Mouse (Mus musculus): ENCODE results near the gene Tlx2. TPM values are rescaled to one million over a fixed set of nuclear protein-coding genes. Genes with fewer than 3 reads are reported as not detected.
A peak's percentile ranks its signal among the peaks of the same experiment; 100 is the strongest.

Tlx2 gene
- polyA plus RNA-seq, 1 experiment from 2014 or later, result 1.0 TPM

DNA sequence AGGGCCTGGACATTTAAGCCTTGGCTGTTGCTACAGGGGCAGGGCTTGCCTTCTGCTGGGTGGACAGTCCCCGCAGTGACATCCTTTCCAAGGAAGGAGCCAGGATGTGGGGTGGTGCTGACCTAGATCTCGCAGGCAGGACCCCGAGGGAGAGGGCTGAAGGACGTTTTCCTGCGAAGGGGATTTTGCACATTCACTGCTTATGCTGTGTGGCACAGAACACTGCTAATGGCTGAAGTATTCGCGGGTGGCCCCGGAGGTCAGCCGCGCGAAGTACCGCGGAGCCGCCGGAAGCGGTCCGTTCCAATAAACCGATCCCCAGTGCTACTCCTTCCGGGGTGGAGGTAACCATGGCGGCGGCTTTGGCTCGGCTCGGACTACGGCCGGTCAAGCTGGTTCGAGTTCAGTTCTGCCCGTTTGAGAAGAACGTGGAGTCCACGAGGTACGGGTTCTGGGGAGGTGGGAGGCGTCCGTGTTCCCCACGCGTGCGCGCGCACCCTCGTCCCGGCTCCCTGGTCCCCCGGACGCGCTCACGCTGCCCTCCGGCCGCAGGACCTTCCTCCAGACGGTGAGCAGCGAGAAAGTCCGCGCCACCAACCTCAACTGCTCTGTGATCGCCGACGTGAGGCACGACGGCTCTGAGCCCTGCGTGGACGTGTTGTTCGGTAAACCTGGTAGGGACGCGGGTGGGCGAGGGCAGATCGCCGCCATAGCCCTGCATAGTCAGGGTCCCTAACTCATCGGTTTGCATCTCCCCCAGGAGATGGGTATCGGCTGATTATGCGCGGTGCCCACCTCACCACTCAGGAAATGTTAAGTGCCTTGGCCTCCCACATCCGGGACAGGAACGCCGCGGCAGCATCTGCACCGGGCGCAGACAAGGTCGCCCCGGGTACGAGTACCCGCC is 38.9 kb upstream of the Tlx2 start, which contains the start of gene Mrpl53:
Gene Mrpl53 (plus strand): TSS at position 279 of the 907 bp plus-strand sequence.
- Histone ChIP-seq H3K4me1 (replicated peaks) (peaks cover 22% of the 10 kb centered on the region), H3K27ac (peak within 1 kb of the TSS; percentile 81), H3K27me3 (no peaks in the 10 kb centered on the region), H3K4me3 (replicated peaks) (peak within 1 kb of the TSS; percentile 90), H3K9ac (replicated peaks) (peak within 1 kb of the TSS; percentile 92), H3K9me3 (no peaks in the 10 kb centered on the region), H3K36me3 (peaks cover 17% of the 10 kb centered on the region; the same call in 1 of the 2 replicates), H3K4me2 (peak within 1 kb of the TSS; percentile 80)
- under 1% methylated on average over 76 of the region's 76 CpGs for WGBS
- ATAC-seq (ENCODE audit: insufficient number of reproducible peaks, insufficient read depth, low FRiP score, low TSS enrichment, low read depth), result peak; percentile 61

- Histone ChIP-seq H3K9me3 (no peaks in the 10 kb centered on the region), H3K9ac (replicated peaks) (no peak overlapping the region), H3K4me2 (peak overlapping the region; percentile 80), H3K36me3 (peaks cover 17% of the 10 kb centered on the region; the same call in 1 of the 2 replicates), H3K4me3 (replicated peaks) (peak overlapping the region; percentile 90), H3K27ac (0 out of 2 replicates have a peak overlapping the region, but pooled peaks have one; percentile 81), H3K27me3 (peaks cover 3% of the 10 kb centered on the region; the same call in 1 of the 2 replicates), H3K4me1 (replicated peaks) (peaks cover 30% of the 10 kb centered on the region)
- 36% methylated on average over 13 of the region's 13 CpGs for WGBS
- 0 out of 2 replicates have a peak, but pooled peaks have one; percentile 13 for ATAC-seq (ENCODE audit: insufficient number of reproducible peaks, insufficient read depth, low FRiP score, low TSS enrichment, low read depth)
These were observed 37.7 kb upstream of the Tlx2 start for GRCm38 (mm10) chr6:83107566-83108400.

DNA sequence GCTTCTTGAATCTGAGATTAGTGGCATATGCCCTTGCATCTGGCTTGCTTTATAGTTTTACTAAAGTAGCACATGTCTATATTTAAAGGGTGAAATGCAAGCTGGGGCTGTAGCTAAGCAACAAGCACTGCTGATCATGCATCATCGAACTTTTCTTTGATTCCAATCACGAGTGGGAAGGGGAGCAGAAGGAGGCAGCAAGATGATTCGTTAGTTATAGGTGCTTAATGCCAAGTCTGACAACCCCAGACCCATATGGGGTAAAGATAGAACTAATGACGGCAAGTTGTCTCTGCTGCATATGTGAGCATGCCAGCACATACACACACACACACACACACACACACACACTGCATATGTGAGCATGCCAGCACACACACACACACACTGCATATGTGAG is 34.1 kb upstream of the Tlx2 start:
- H3K4me1 ChIP-seq (replicated peaks), result peaks cover 37% of the 10 kb centered on the region
- no peak overlapping the region for H3K27ac ChIP-seq
- H3K9ac ChIP-seq (replicated peaks), result no peak overlapping the region
- peaks cover 3% of the 10 kb centered on the region; the same call in 1 of the 2 replicates for H3K27me3 ChIP-seq
- 83% methylated on average over 4 of the region's 4 CpGs for WGBS
- ATAC-seq (ENCODE audit: insufficient number of reproducible peaks, insufficient read depth, low FRiP score, low TSS enrichment, low read depth), result no peak
- H3K4me3 ChIP-seq (replicated peaks), result no peak overlapping the region
- H3K4me2 ChIP-seq, result no peak overlapping the region
- no peaks in the 10 kb centered on the region for H3K9me3 ChIP-seq
- H3K36me3 ChIP-seq, result peaks cover 9% of the 10 kb centered on the region; the same call in 1 of the 2 replicates

- peaks cover 33% of the 10 kb centered on the region for H3K4me1 ChIP-seq (replicated peaks)
- 39% methylated on average over 11 of the region's 11 CpGs for WGBS
- no peaks in the 10 kb centered on the region for H3K9me3 ChIP-seq
- peaks cover 3% of the 10 kb centered on the region; the same call in 1 of the 2 replicates for H3K27me3 ChIP-seq
- H3K36me3 ChIP-seq, result peaks cover 9% of the 10 kb centered on the region; the same call in 1 of the 2 replicates
- peak overlapping the region; percentile 99 for H3K4me2 ChIP-seq
- peak; percentile 26; the same call in 1 of the 2 replicates for ATAC-seq (ENCODE audit: insufficient number of reproducible peaks, insufficient read depth, low FRiP score, low TSS enrichment, low read depth)
- no peak overlapping the region for H3K27ac ChIP-seq
- H3K4me3 ChIP-seq (replicated peaks), result peak overlapping the region; percentile 78
- H3K9ac ChIP-seq (replicated peaks), result peak overlapping the region; percentile 79; the same call in 1 of the 2 replicates
These were observed 33.1 kb upstream of the Tlx2 start for GRCm38 (mm10) chr6:83103130-83103650.

DNA sequence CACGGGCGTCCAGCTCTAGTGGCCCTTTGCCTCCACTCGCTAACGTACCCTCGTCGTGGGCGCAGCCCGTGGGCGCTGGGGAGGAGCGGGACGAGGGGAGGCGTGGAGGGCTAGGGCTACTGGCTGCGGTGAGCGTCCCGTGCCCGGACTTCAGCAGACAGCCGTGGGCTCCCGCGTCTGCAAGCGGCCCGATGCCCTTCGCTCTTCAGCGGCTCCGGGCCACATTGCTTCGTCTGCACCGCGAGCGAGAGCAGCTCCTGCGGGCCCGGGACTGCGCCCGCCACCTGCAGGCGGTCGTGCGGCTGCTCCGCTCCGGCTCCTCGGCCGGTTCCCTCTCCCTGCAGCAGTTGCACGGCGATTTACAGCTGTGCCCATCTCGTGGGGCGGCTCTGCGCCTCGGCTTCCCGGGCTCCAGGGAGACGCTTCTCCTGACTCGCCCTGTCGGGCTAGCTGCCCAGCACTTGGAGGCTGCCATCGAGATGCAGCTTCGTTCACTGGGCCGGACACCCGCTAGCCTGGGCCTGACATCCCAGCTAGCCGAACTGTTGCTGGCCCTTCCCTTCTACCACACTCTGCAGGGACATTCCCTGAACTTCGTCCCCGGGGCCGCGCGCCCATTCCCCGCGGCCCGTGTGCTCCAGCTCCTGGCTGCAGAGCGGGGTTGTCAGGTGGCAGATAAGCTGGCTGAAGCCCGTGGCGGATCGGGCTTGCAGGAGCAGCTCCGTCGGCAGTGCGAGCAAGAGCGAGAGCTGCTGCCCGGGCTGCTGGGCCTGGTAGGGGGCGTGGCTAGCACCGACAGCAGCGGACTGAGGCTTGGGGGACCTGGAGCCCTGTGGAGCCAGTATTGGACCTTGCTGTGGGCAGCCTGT is 31.8 kb upstream of the Tlx2 start:
- Histone ChIP-seq H3K36me3 (peaks cover 9% of the 10 kb centered on the region; the same call in 1 of the 2 replicates), H3K4me1 (replicated peaks) (peaks cover 23% of the 10 kb centered on the region), H3K27me3 (peaks cover 3% of the 10 kb centered on the region; the same call in 1 of the 2 replicates), H3K9ac (replicated peaks) (peak overlapping the region; percentile 79), H3K4me2 (peak overlapping the region; percentile 99), H3K27ac (peak overlapping the region; percentile 80), H3K9me3 (no peaks in the 10 kb centered on the region), H3K4me3 (replicated peaks) (peak overlapping the region; percentile 78)
- under 1% methylated on average over 74 of the region's 74 CpGs for WGBS
- ATAC-seq (ENCODE audit: insufficient number of reproducible peaks, insufficient read depth, low FRiP score, low TSS enrichment, low read depth), result peak; percentile 62

DNA sequence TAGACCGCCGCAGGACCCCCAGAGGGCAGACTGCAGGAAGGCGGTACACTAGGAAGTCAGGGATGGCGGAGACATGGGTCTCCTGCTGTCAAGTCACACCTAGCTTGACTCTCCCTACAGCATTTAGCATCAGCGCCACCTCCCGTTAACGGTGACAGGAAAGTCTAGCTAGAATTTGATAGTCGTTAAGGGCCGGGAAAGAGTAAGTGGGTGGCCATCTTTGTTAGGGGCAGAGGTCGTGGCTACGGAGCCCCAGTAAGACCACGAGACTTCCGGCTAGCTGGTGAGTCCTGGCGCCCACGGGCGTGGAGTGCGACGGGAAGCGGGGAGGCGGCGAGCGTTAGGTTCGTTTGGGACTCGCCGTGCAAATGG is 31.2 kb upstream of the Tlx2 start, which contains the start of the genes Ccdc142 and Gm42688:
Gene Ccdc142 (plus strand): TSS at position 286 of the 372 bp plus-strand sequence.
Gene Gm42688 (plus strand): TSS at position 302 of the 372 bp plus-strand sequence.
- H3K4me1 ChIP-seq (replicated peaks), result peaks cover 23% of the 10 kb centered on the region
- peak within 1 kb of the TSS; percentile 99 for H3K4me2 ChIP-seq
- peak within 1 kb of the TSS; percentile 79 for H3K9ac ChIP-seq (replicated peaks)
- peak within 1 kb of the TSS; percentile 80 for H3K27ac ChIP-seq
- no peaks in the 10 kb centered on the region for H3K9me3 ChIP-seq
- peak; percentile 84 for ATAC-seq (ENCODE audit: insufficient number of reproducible peaks, insufficient read depth, low FRiP score, low TSS enrichment, low read depth)
- H3K27me3 ChIP-seq, result peaks cover 3% of the 10 kb centered on the region; the same call in 1 of the 2 replicates
- WGBS, result under 1% methylated on average over 25 of the region's 25 CpGs
- H3K4me3 ChIP-seq (replicated peaks), result peak within 1 kb of the TSS; percentile 78
- H3K36me3 ChIP-seq, result peaks cover 9% of the 10 kb centered on the region; the same call in 1 of the 2 replicates

- no peak overlapping the region for H3K4me3 ChIP-seq (replicated peaks)
- H3K9me3 ChIP-seq, result peaks cover 5% of the 10 kb centered on the region; the same call in 1 of the 2 replicates
- H3K27me3 ChIP-seq, result peaks cover 5% of the 10 kb centered on the region; the same call in 1 of the 2 replicates
- H3K9ac ChIP-seq (replicated peaks), result no peak overlapping the region
- H3K27ac ChIP-seq, result no peak overlapping the region
- H3K36me3 ChIP-seq, result no peaks in the 10 kb centered on the region
- peaks cover 21% of the 10 kb centered on the region for H3K4me1 ChIP-seq (replicated peaks)
- no peak overlapping the region for H3K4me2 ChIP-seq
- no peak for ATAC-seq (ENCODE audit: insufficient number of reproducible peaks, insufficient read depth, low FRiP score, low TSS enrichment, low read depth)
- WGBS, result 47% methylated on average over 2 of the region's 2 CpGs
These were observed 28.3 kb upstream of the Tlx2 start for GRCm38 (mm10) chr6:83098411-83098810.

GRCm38 (mm10) chr6:83095968-83096367 is 25.9 kb upstream of the Tlx2 start:
- peaks cover 5% of the 10 kb centered on the region; the same call in 1 of the 2 replicates for H3K9me3 ChIP-seq
- H3K4me3 ChIP-seq (replicated peaks), result no peak overlapping the region
- 0 out of 2 replicates have a peak, but pooled peaks cover 4% of the 10 kb centered on the region for H3K4me1 ChIP-seq (replicated peaks)
- H3K9ac ChIP-seq (replicated peaks), result no peak overlapping the region
- H3K27me3 ChIP-seq, result 0 out of 2 replicates have a peak, but pooled peaks cover 4% of the 10 kb centered on the region
- WGBS, result 45% methylated on average over 6 of the region's 6 CpGs
- no peak overlapping the region for H3K27ac ChIP-seq
- no peak overlapping the region for H3K4me2 ChIP-seq
- H3K36me3 ChIP-seq, result no peaks in the 10 kb centered on the region
- ATAC-seq (ENCODE audit: insufficient number of reproducible peaks, insufficient read depth, low FRiP score, low TSS enrichment, low read depth), result no peak

DNA sequence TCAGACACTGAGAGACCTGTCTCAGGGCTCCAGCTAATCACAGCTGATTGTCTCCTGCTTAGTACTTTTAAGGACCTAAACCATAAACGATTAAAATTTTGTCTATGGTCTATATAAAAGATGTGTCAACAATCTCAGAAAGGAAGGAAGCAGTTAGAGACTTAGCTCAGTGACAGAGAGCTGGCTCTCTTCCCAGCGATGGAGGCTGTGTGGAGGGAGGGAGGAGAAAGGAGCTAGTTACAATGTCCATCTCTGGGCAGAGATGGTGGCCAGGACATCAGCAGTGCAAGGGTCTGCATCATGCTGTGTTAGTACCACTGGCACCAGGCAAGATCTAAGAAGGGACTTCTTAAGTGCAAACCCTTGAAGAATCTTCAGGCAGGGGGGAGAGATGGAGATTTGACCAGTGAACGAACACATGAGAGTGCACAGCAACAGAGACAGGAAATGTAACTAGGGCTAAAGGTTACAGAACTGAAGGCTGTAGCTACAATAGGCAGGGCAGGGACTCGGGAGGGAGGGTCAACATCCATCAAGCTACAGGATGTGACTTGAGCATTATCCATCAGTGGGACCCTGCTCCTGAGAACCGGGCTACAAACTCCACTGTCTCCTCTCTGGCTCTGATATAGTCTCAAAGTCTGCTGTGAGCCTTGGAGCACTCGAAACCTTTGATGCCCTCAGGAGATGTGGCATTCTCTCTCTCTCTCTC is 22.5 kb upstream of the Tlx2 start:
- H3K27ac ChIP-seq, result no peak overlapping the region
- WGBS, result 38% methylated on average over 6 of the region's 6 CpGs
- H3K27me3 ChIP-seq, result peaks cover 31% of the 10 kb centered on the region
- H3K9me3 ChIP-seq, result peaks cover 5% of the 10 kb centered on the region; the same call in 1 of the 2 replicates
- peaks cover 3% of the 10 kb centered on the region for H3K4me1 ChIP-seq (replicated peaks)
- no peak for ATAC-seq (ENCODE audit: insufficient number of reproducible peaks, insufficient read depth, low FRiP score, low TSS enrichment, low read depth)
- H3K4me3 ChIP-seq (replicated peaks), result no peak overlapping the region
- no peak overlapping the region for H3K4me2 ChIP-seq
- H3K9ac ChIP-seq (replicated peaks), result no peak overlapping the region
- no peaks in the 10 kb centered on the region for H3K36me3 ChIP-seq

All from limb, embryonic 12.5 days (tissue).